Mouse (Mus musculus): ENCODE results near the gene Gm5269. TPM values are rescaled to one million over a fixed set of nuclear protein-coding genes. Genes with fewer than 3 reads are reported as not detected.

Gm5269 gene
- not detected in 2 replicates for polyA plus RNA-seq (2015; fragmentation: Nextera tagmentation; extraction: Ambion mirVana)

- H3K4me3 ChIP-seq = no peak within 1 kb of the TSS
- H3K27ac ChIP-seq = no peak within 1 kb of the TSS
- H3K4me1 ChIP-seq = no peaks in the 10 kb centered on the region
- no peak within 1 kb of the TSS for H3K9ac ChIP-seq
- no peaks in the 10 kb centered on the region for H3K27me3 ChIP-seq (replicated peaks)
- H3K9me3 ChIP-seq = no peaks in the 10 kb centered on the region
- H3K4me2 ChIP-seq = no peak within 1 kb of the TSS
- ATAC-seq (replicated peaks) = no peak
- no peaks in the 10 kb centered on the region for H3K36me3 ChIP-seq (replicated peaks)
Observed at GRCm38 (mm10) chr1:45890173-45890572, at the start of gene Gm5269. Gene Gm5269 (minus strand): TSS chr1:45890273.

- Histone ChIP-seq H3K4me2 (no peak overlapping the region), H3K9me3 (no peaks in the 10 kb centered on the region), H3K36me3 (replicated peaks) (no peaks in the 10 kb centered on the region), H3K27me3 (replicated peaks) (peaks cover 7% of the 10 kb centered on the region), H3K9ac (no peak overlapping the region), H3K4me3 (no peak overlapping the region), H3K4me1 (peaks cover under 1% of the 10 kb centered on the region; the same call in 1 of the 2 replicates), H3K27ac (no peak overlapping the region)
- ATAC-seq (replicated peaks) = no peak
Observed at GRCm38 (mm10) chr1:45931127-45931526, 41.1 kb upstream of the Gm5269 start.

GRCm38 (mm10) chr1:45926911-45927310 is 36.8 kb upstream of the Gm5269 start:
- no peak overlapping the region for H3K4me2 ChIP-seq
- no peak for ATAC-seq (replicated peaks)
- no peak overlapping the region for H3K27ac ChIP-seq
- H3K4me1 ChIP-seq = peaks cover 3% of the 10 kb centered on the region; the same call in 1 of the 2 replicates
- H3K4me3 ChIP-seq = no peak overlapping the region
- no peak overlapping the region for H3K9ac ChIP-seq
- H3K36me3 ChIP-seq (replicated peaks) = no peaks in the 10 kb centered on the region
- H3K9me3 ChIP-seq = no peaks in the 10 kb centered on the region
- 52% methylated on average over 3 of the region's 3 CpGs for WGBS
- peaks cover 7% of the 10 kb centered on the region for H3K27me3 ChIP-seq (replicated peaks)

GRCm38 (mm10) chr1:45926393-45926763 is 36.3 kb upstream of the Gm5269 start, which contains the start of gene Slc40a1:
Gene Slc40a1 (minus strand): TSS chr1:45926523.
- peaks cover 3% of the 10 kb centered on the region; the same call in 1 of the 2 replicates for H3K4me1 ChIP-seq
- no peaks in the 10 kb centered on the region for H3K36me3 ChIP-seq (replicated peaks)
- peak within 1 kb of the TSS; percentile 42 for H3K9ac ChIP-seq
- peaks cover 7% of the 10 kb centered on the region for H3K27me3 ChIP-seq (replicated peaks)
- 23% methylated on average over 9 of the region's 9 CpGs for WGBS
- 0 out of 2 replicates have a peak within 1 kb of the TSS, but pooled peaks have one; percentile 8 for H3K27ac ChIP-seq
- H3K9me3 ChIP-seq = no peaks in the 10 kb centered on the region
- peak within 1 kb of the TSS; percentile 71 for H3K4me2 ChIP-seq
- no peak for ATAC-seq (replicated peaks)
- H3K4me3 ChIP-seq = peak within 1 kb of the TSS; percentile 60

GRCm38 (mm10) chr1:45925500-45926392 is 35.7 kb upstream of the Gm5269 start:
- Histone ChIP-seq H3K27me3 (replicated peaks) (peaks cover 7% of the 10 kb centered on the region), H3K4me2 (peak overlapping the region; percentile 71), H3K9ac (peak overlapping the region; percentile 42), H3K4me3 (peak overlapping the region; percentile 60), H3K4me1 (peaks cover 3% of the 10 kb centered on the region; the same call in 1 of the 2 replicates), H3K9me3 (no peaks in the 10 kb centered on the region), H3K27ac (0 out of 2 replicates have a peak overlapping the region, but pooled peaks have one; percentile 8), H3K36me3 (replicated peaks) (no peaks in the 10 kb centered on the region)
- under 1% methylated on average over 53 of the region's 53 CpGs for WGBS
- peak; percentile 98 for ATAC-seq (replicated peaks)

- Histone ChIP-seq H3K4me3 (peak overlapping the region; percentile 60), H3K9ac (peak overlapping the region; percentile 42), H3K27ac (no peak overlapping the region), H3K27me3 (replicated peaks) (peaks cover 7% of the 10 kb centered on the region), H3K4me2 (peak overlapping the region; percentile 71), H3K9me3 (no peaks in the 10 kb centered on the region), H3K4me1 (peaks cover 3% of the 10 kb centered on the region; the same call in 1 of the 2 replicates), H3K36me3 (replicated peaks) (no peaks in the 10 kb centered on the region)
- 13% methylated on average over 7 of the region's 7 CpGs for WGBS
- no peak for ATAC-seq (replicated peaks)
Observed at GRCm38 (mm10) chr1:45925131-45925499, 35.0 kb upstream of the Gm5269 start.

GRCm38 (mm10) chr1:45924516-45924915 is 34.4 kb upstream of the Gm5269 start:
- no peaks in the 10 kb centered on the region for H3K36me3 ChIP-seq (replicated peaks)
- H3K4me3 ChIP-seq = no peak overlapping the region
- H3K9me3 ChIP-seq = no peaks in the 10 kb centered on the region
- peaks cover 3% of the 10 kb centered on the region; the same call in 1 of the 2 replicates for H3K4me1 ChIP-seq
- H3K4me2 ChIP-seq = peak overlapping the region; percentile 71; the same call in 1 of the 2 replicates
- H3K27me3 ChIP-seq (replicated peaks) = peaks cover 7% of the 10 kb centered on the region
- no peak overlapping the region for H3K9ac ChIP-seq
- ATAC-seq (replicated peaks) = no peak
- H3K27ac ChIP-seq = no peak overlapping the region
- 75% methylated on average over 7 of the region's 7 CpGs for WGBS

GRCm38 (mm10) chr1:45923306-45923705 is 33.2 kb upstream of the Gm5269 start:
- Histone ChIP-seq H3K9ac (no peak overlapping the region), H3K4me1 (peaks cover 3% of the 10 kb centered on the region; the same call in 1 of the 2 replicates), H3K27me3 (replicated peaks) (peaks cover 7% of the 10 kb centered on the region), H3K4me2 (no peak overlapping the region), H3K36me3 (replicated peaks) (no peaks in the 10 kb centered on the region), H3K4me3 (no peak overlapping the region), H3K9me3 (no peaks in the 10 kb centered on the region), H3K27ac (no peak overlapping the region)
- 78% methylated on average over 4 of the region's 4 CpGs for WGBS
- ATAC-seq (replicated peaks) = no peak

GRCm38 (mm10) chr1:45920703-45921102 is 30.6 kb upstream of the Gm5269 start:
- H3K27ac ChIP-seq = no peak overlapping the region
- no peak for ATAC-seq (replicated peaks)
- H3K27me3 ChIP-seq (replicated peaks) = no peaks in the 10 kb centered on the region
- H3K9me3 ChIP-seq = no peaks in the 10 kb centered on the region
- H3K36me3 ChIP-seq (replicated peaks) = no peaks in the 10 kb centered on the region
- H3K4me3 ChIP-seq = no peak overlapping the region
- no peak overlapping the region for H3K4me2 ChIP-seq
- H3K9ac ChIP-seq = no peak overlapping the region
- WGBS = 89% methylated on average over 3 of the region's 3 CpGs
- H3K4me1 ChIP-seq = no peaks in the 10 kb centered on the region

GRCm38 (mm10) chr1:45919752-45920151 is 29.7 kb upstream of the Gm5269 start:
- Histone ChIP-seq H3K9ac (no peak overlapping the region), H3K27ac (no peak overlapping the region), H3K36me3 (replicated peaks) (no peaks in the 10 kb centered on the region), H3K4me2 (no peak overlapping the region), H3K9me3 (no peaks in the 10 kb centered on the region), H3K27me3 (replicated peaks) (no peaks in the 10 kb centered on the region), H3K4me3 (no peak overlapping the region), H3K4me1 (no peaks in the 10 kb centered on the region)
- WGBS = 94% methylated on average over 1 of the region's 1 CpGs
- ATAC-seq (replicated peaks) = no peak

- Histone ChIP-seq H3K9ac (no peak overlapping the region), H3K27me3 (replicated peaks) (no peaks in the 10 kb centered on the region), H3K27ac (no peak overlapping the region), H3K36me3 (replicated peaks) (no peaks in the 10 kb centered on the region), H3K4me1 (no peaks in the 10 kb centered on the region), H3K4me3 (no peak overlapping the region), H3K9me3 (no peaks in the 10 kb centered on the region), H3K4me2 (no peak overlapping the region)
- 81% methylated on average over 4 of the region's 4 CpGs for WGBS
- ATAC-seq (replicated peaks) = no peak
Observed at GRCm38 (mm10) chr1:45917136-45917803, 27.2 kb upstream of the Gm5269 start.

GRCm38 (mm10) chr1:45916174-45916573 is 26.1 kb upstream of the Gm5269 start:
- Histone ChIP-seq H3K4me2 (no peak overlapping the region), H3K9me3 (no peaks in the 10 kb centered on the region), H3K9ac (no peak overlapping the region), H3K27me3 (replicated peaks) (no peaks in the 10 kb centered on the region), H3K27ac (no peak overlapping the region), H3K4me1 (no peaks in the 10 kb centered on the region), H3K4me3 (no peak overlapping the region), H3K36me3 (replicated peaks) (no peaks in the 10 kb centered on the region)
- WGBS = 79% methylated on average over 3 of the region's 3 CpGs
- ATAC-seq (replicated peaks) = no peak
